Mouse (Mus musculus) E14TG2a.4 (cell line): Measurements from ENCODE around the gene Odf3l2.
A peak's percentile ranks its signal among the peaks of the same experiment; 100 is the strongest.

ENCODE experiments used
- CTCF ChIP-seq: conservative IDR thresholded peaks from 2 replicates; pipeline ENCODE4 v1.5.1; 2014; ENCODE audit warnings: low read length
- NANOG ChIP-seq: IDR thresholded peaks from 2 replicates; pipeline ENCODE4 v1.6.1; 2014; ENCODE audit warnings: borderline replicate concordance, low read length, mixed read lengths

DNA sequence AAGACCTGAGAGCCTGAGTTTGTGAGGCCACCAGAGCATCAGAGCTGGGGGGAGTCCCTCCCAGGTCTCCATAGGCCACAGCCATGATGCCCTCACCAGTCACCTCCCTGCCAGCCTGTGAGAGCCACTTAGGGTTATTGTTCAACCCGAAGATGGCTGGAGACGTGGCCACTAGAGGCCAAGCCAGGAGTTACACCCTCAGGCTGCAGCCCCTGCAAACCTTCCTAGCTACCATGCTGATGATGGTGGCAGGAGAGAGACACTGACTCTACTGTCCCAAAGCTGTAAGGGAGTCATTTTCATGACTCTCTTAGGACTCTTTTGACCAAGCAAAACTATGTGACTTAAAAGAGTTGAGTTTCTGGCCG, 26.5 kb upstream of the Odf3l2 start:
- TF ChIP-seq CTCF (peak; percentile 40), NANOG (no peak)
